Mouse (Mus musculus) liver, embryonic 12.5 days (tissue): ENCODE data around the gene Obsl1. TPM values are rescaled to one million over a fixed set of nuclear protein-coding genes. Genes with fewer than 3 reads are reported as not detected.

Source experiments
- polyA plus RNA-seq: library from polyadenylated mRNA; unstranded; fragments of >200 nt; fragmentation: Nextera tagmentation; extraction: Ambion mirVana; gene quantifications from 2 replicates; pipeline ENCODE4 v1.2.1, GENCODE M21; 2016

Obsl1 gene
- polyA plus RNA-seq, 1 experiment from 2014 or later: 27.9 TPM

Other genes with a start within 250 kb of the Obsl1 start
- 0.79 and 0.82 TPM in 2 replicates for gene Ptprn, start 241.9 kb downstream of the Obsl1 start, polyA plus RNA-seq
- gene Resp18, start 228.0 kb downstream of the Obsl1 start, polyA plus RNA-seq: 0.32 TPM in 1 of 2 replicates, not detected in the other
- gene Dnpep, start 188.5 kb downstream of the Obsl1 start, polyA plus RNA-seq: 66.3 and 67.4 TPM in 2 replicates
- 6.9 and 7.4 TPM in 2 replicates for gene Des, start 146.1 kb downstream of the Obsl1 start, polyA plus RNA-seq
- gene Speg, start 131.2 kb downstream of the Obsl1 start, polyA plus RNA-seq: 11.4 and 14.3 TPM in 2 replicates
- 44.0 and 47.9 TPM in 2 replicates for gene Gmppa, start 70.5 kb downstream of the Obsl1 start, polyA plus RNA-seq
- 0.83 and 1.3 TPM in 2 replicates for gene Asic4, start 56.0 kb downstream of the Obsl1 start, polyA plus RNA-seq
- 13.0 and 14.5 TPM in 2 replicates for gene Chpf, start 27.1 kb downstream of the Obsl1 start, polyA plus RNA-seq
- gene Tmem198, start 26.9 kb downstream of the Obsl1 start, polyA plus RNA-seq: 0.18 and 0.20 TPM in 2 replicates
- 1.1 and 1.2 TPM in 2 replicates for gene Inha, start 625 bp upstream of the Obsl1 start, polyA plus RNA-seq
- gene Stk11ip, start 15.1 kb upstream of the Obsl1 start, polyA plus RNA-seq: 10.2 and 10.5 TPM in 2 replicates
- 2.4 TPM in 2 replicates for gene Slc4a3, start 39.8 kb upstream of the Obsl1 start, polyA plus RNA-seq